Mouse (Mus musculus) neural tube, embryonic 12.5 days (tissue): ENCODE measurements at regions not wholly inside any gene's neighbourhood (a gene's known extent, or its start where the extent isn't known, plus 50 kb on each side); places are given as distances from the start of the nearest gene placed in this dataset.
"Not testable (repeated sequence)": the region's sequence is repeated elsewhere in the genome, so short reads cannot be mapped to it uniquely, and the experiment has no call there.

Source experiments
- ATAC-seq: fragments of 200-750 bp; cut with Nextera tagmentation; 2 replicates; pipeline ENCODE4 v1.8.0; 2017; ENCODE audit warnings: low read depth, mild to moderate bottlenecking, moderate TSS enrichment, moderate library complexity; ENCODE audit not compliant: low FRiP score
- H3K27ac ChIP-seq: fragments of 300-500 bp; sonication (generic); 2 replicates; pipeline ENCODE4 v1.5.1; 2016
- H3K27me3 ChIP-seq: fragments of 300-500 bp; sonication (generic); replicated peaks from 2 replicates; pipeline ENCODE4 v1.6.1; 2016; ENCODE audit warnings: mild to moderate bottlenecking
- H3K36me3 ChIP-seq: fragments of 300-500 bp; sonication (generic); 2 replicates; pipeline ENCODE4 v1.6.1; 2016; ENCODE audit warnings: mild to moderate bottlenecking
- H3K4me1 ChIP-seq: fragments of 300-500 bp; sonication (generic); 2 replicates; pipeline ENCODE4 v1.6.1; 2016
- H3K4me2 ChIP-seq: fragments of 300-500 bp; sonication (generic); replicated peaks from 2 replicates; pipeline ENCODE4 v1.6.1; 2016; ENCODE audit warnings: mild to moderate bottlenecking
- H3K4me3 ChIP-seq: fragments of 300-500 bp; sonication (generic); 2 replicates; pipeline ENCODE4 v1.5.1; 2016
- H3K9ac ChIP-seq: fragments of 300-500 bp; sonication (generic); 2 replicates; pipeline ENCODE4 v1.6.1; 2016; ENCODE audit warnings: mild to moderate bottlenecking
- H3K9me3 ChIP-seq: fragments of 300-500 bp; sonication (generic); 2 replicates; pipeline ENCODE4 v1.6.1; 2016; ENCODE audit warnings: mild to moderate bottlenecking
- WGBS: fragments of 180-500 bp; shearing (Covaris S2); methylation state at CpG from one replicate; pipeline ENCODE4 v1.1.7; 2016; 5-methylcytosine and 5-hydroxymethylcytosine counted together

GRCm38 (mm10) chr16:79296621-79297020 is 205.7 kb upstream of the Tmprss15 start:
- not testable (repeated sequence) for H3K9ac ChIP-seq, H3K27me3 ChIP-seq, H3K36me3 ChIP-seq, ATAC-seq, H3K4me1 ChIP-seq, H3K4me3 ChIP-seq, H3K4me2 ChIP-seq, H3K27ac ChIP-seq, H3K9me3 ChIP-seq

GRCm38 (mm10) chr16:79279006-79279405 is 188.1 kb upstream of the Tmprss15 start:
- Histone ChIP-seq H3K9me3 (no peaks in the 10 kb centered on the region), H3K4me1 (no peaks in the 10 kb centered on the region), H3K27me3 (no peaks in the 10 kb centered on the region), H3K4me2 (no peak overlapping the region), H3K27ac (no peak overlapping the region), H3K36me3 (no peaks in the 10 kb centered on the region), H3K4me3 (no peak overlapping the region), H3K9ac (no peak overlapping the region)
- WGBS: 92% methylated on average over 2 of the region's 2 CpGs
- ATAC-seq: no peak

- 92% methylated on average over 1 of the region's 1 CpGs for WGBS
- no peaks in the 10 kb centered on the region for H3K9me3 ChIP-seq
- H3K27ac ChIP-seq: no peak overlapping the region
- no peaks in the 10 kb centered on the region for H3K27me3 ChIP-seq
- H3K4me3 ChIP-seq: no peak overlapping the region
- ATAC-seq: no peak
- no peaks in the 10 kb centered on the region for H3K4me1 ChIP-seq
- no peak overlapping the region for H3K9ac ChIP-seq
- no peaks in the 10 kb centered on the region for H3K36me3 ChIP-seq
- no peak overlapping the region for H3K4me2 ChIP-seq
Measured at GRCm38 (mm10) chr16:79256525-79256924, 165.6 kb upstream of the Tmprss15 start.

GRCm38 (mm10) chr16:79256084-79256483 is 165.2 kb upstream of the Tmprss15 start:
- Histone ChIP-seq H3K27me3 (no peaks in the 10 kb centered on the region), H3K4me3 (no peak overlapping the region), H3K9ac (no peak overlapping the region), H3K4me1 (no peaks in the 10 kb centered on the region), H3K36me3 (no peaks in the 10 kb centered on the region), H3K27ac (no peak overlapping the region), H3K9me3 (no peaks in the 10 kb centered on the region), H3K4me2 (no peak overlapping the region)
- 59% methylated on average over 2 of the region's 2 CpGs for WGBS
- ATAC-seq: no peak

GRCm38 (mm10) chr16:79240857-79241491 is 150.1 kb upstream of the Tmprss15 start:
- no peak for ATAC-seq
- Histone ChIP-seq H3K4me1 (no peaks in the 10 kb centered on the region), H3K36me3 (no peaks in the 10 kb centered on the region), H3K9ac (no peak overlapping the region), H3K9me3 (no peaks in the 10 kb centered on the region), H3K27me3 (no peaks in the 10 kb centered on the region), H3K4me3 (no peak overlapping the region), H3K4me2 (no peak overlapping the region), H3K27ac (no peak overlapping the region)
- 70% methylated on average over 3 of the region's 3 CpGs for WGBS

- H3K27ac ChIP-seq: no peak overlapping the region
- no peaks in the 10 kb centered on the region for H3K36me3 ChIP-seq
- 83% methylated on average over 2 of the region's 2 CpGs for WGBS
- no peaks in the 10 kb centered on the region for H3K4me1 ChIP-seq
- ATAC-seq: no peak
- H3K27me3 ChIP-seq: no peaks in the 10 kb centered on the region
- H3K4me3 ChIP-seq: no peak overlapping the region
- no peak overlapping the region for H3K4me2 ChIP-seq
- no peaks in the 10 kb centered on the region for H3K9me3 ChIP-seq
- no peak overlapping the region for H3K9ac ChIP-seq
Measured at GRCm38 (mm10) chr16:79240191-79240590, 149.3 kb upstream of the Tmprss15 start.

- H3K4me3 ChIP-seq: no peak overlapping the region
- ATAC-seq: no peak
- H3K27me3 ChIP-seq: no peaks in the 10 kb centered on the region
- 90% methylated on average over 7 of the region's 7 CpGs for WGBS
- no peaks in the 10 kb centered on the region for H3K4me1 ChIP-seq
- H3K4me2 ChIP-seq: no peak overlapping the region
- H3K36me3 ChIP-seq: no peaks in the 10 kb centered on the region
- no peaks in the 10 kb centered on the region for H3K9me3 ChIP-seq
- H3K9ac ChIP-seq: no peak overlapping the region
- no peak overlapping the region for H3K27ac ChIP-seq
Measured at GRCm38 (mm10) chr16:79191196-79191595, 100.3 kb upstream of the Tmprss15 start.

- H3K9ac ChIP-seq: no peak overlapping the region
- H3K9me3 ChIP-seq: no peaks in the 10 kb centered on the region
- H3K27me3 ChIP-seq: no peaks in the 10 kb centered on the region
- no peaks in the 10 kb centered on the region for H3K36me3 ChIP-seq
- no peak overlapping the region for H3K27ac ChIP-seq
- H3K4me2 ChIP-seq: no peak overlapping the region
- 68% methylated on average over 1 of the region's 1 CpGs for WGBS
- no peak for ATAC-seq
- H3K4me1 ChIP-seq: no peaks in the 10 kb centered on the region
- H3K4me3 ChIP-seq: no peak overlapping the region
Measured at GRCm38 (mm10) chr16:79186471-79186870, 95.6 kb upstream of the Tmprss15 start.

GRCm38 (mm10) chr16:79182474-79182873 is 91.6 kb upstream of the Tmprss15 start:
- 85% methylated on average over 2 of the region's 2 CpGs for WGBS
- H3K9ac ChIP-seq: no peak overlapping the region
- no peak overlapping the region for H3K4me3 ChIP-seq
- no peak for ATAC-seq
- H3K4me1 ChIP-seq: 0 out of 2 replicates have a peak, but pooled peaks cover 2% of the 10 kb centered on the region
- no peaks in the 10 kb centered on the region for H3K36me3 ChIP-seq
- no peaks in the 10 kb centered on the region for H3K9me3 ChIP-seq
- H3K27ac ChIP-seq: no peak overlapping the region
- H3K4me2 ChIP-seq: no peak overlapping the region
- H3K27me3 ChIP-seq: no peaks in the 10 kb centered on the region

- no peak overlapping the region for H3K9ac ChIP-seq
- H3K4me3 ChIP-seq: no peak overlapping the region
Measured at GRCm38 (mm10) chr16:79177299-79177999, 86.6 kb upstream of the Tmprss15 start.

GRCm38 (mm10) chr16:79176832-79177243 is 85.9 kb upstream of the Tmprss15 start:
- Histone ChIP-seq H3K9ac (no peak overlapping the region), H3K27ac (no peak overlapping the region), H3K9me3 (no peaks in the 10 kb centered on the region), H3K4me1 (peaks cover 10% of the 10 kb centered on the region; the same call in 1 of the 2 replicates), H3K36me3 (no peaks in the 10 kb centered on the region), H3K4me3 (no peak overlapping the region), H3K27me3 (no peaks in the 10 kb centered on the region), H3K4me2 (peak overlapping the region; percentile 50)
- ATAC-seq: peak; percentile 72
- WGBS: 36% methylated on average over 6 of the region's 6 CpGs

More at GRCm38 (mm10) chr16:79177299-79177999, 86.6 kb upstream of the Tmprss15 start:
- H3K4me2 ChIP-seq: peak overlapping the region; percentile 50
- H3K27me3 ChIP-seq: no peaks in the 10 kb centered on the region
- peak; percentile 91 for ATAC-seq
- WGBS: 20% methylated on average over 15 of the region's 15 CpGs
- H3K9me3 ChIP-seq: no peaks in the 10 kb centered on the region
- no peaks in the 10 kb centered on the region for H3K36me3 ChIP-seq
- peaks cover 10% of the 10 kb centered on the region; the same call in 1 of the 2 replicates for H3K4me1 ChIP-seq
- no peak overlapping the region for H3K27ac ChIP-seq

GRCm38 (mm10) chr16:79168193-79168592 is 77.3 kb upstream of the Tmprss15 start:
- ATAC-seq: peak; percentile 58; the same call in 1 of the 2 replicates
- H3K9me3 ChIP-seq: no peaks in the 10 kb centered on the region
- no peak overlapping the region for H3K27ac ChIP-seq
- no peaks in the 10 kb centered on the region for H3K4me1 ChIP-seq
- no peak overlapping the region for H3K4me3 ChIP-seq
- H3K36me3 ChIP-seq: no peaks in the 10 kb centered on the region
- no peak overlapping the region for H3K9ac ChIP-seq
- 19% methylated on average over 8 of the region's 8 CpGs for WGBS
- H3K27me3 ChIP-seq: no peaks in the 10 kb centered on the region
- no peak overlapping the region for H3K4me2 ChIP-seq

GRCm38 (mm10) chr16:79142813-79143212 is 51.9 kb upstream of the Tmprss15 start:
- H3K27me3 ChIP-seq: no peaks in the 10 kb centered on the region
- no peak overlapping the region for H3K9ac ChIP-seq
- H3K4me2 ChIP-seq: no peak overlapping the region
- H3K27ac ChIP-seq: no peak overlapping the region
- ATAC-seq: no peak
- no peak overlapping the region for H3K4me3 ChIP-seq
- no peaks in the 10 kb centered on the region for H3K4me1 ChIP-seq
- no peaks in the 10 kb centered on the region for H3K9me3 ChIP-seq
- 79% methylated on average over 1 of the region's 1 CpGs for whole genome bisulfite sequencing
- no peaks in the 10 kb centered on the region for H3K36me3 ChIP-seq
